Mouse (Mus musculus) myocyte (in vitro differentiated cells): ENCODE results near the gene Tcf7. TPM values are rescaled to one million over a fixed set of nuclear protein-coding genes. Genes with fewer than 3 reads are reported as not detected.

Experiments
- H3K27me3 ChIP-seq: one replicate; pipeline ENCODE4 v1.6.1; 2011; ENCODE audit not compliant: control insufficient read depth, insufficient read depth, insufficient read length
- H3K36me3 ChIP-seq: one replicate; pipeline ENCODE4 v1.6.1; 2011; ENCODE audit not compliant: control insufficient read depth, insufficient read depth
- H3K4me2 ChIP-seq: one replicate; pipeline ENCODE4 v1.6.1; 2011; ENCODE audit warnings: low read depth, control low read depth
- H3K4me3 ChIP-seq: one replicate; pipeline ENCODE4 v1.5.1; 2011; ENCODE audit warnings: mild to moderate bottlenecking, control low read depth, moderate library complexity
- H3K79me2 ChIP-seq: one replicate; pipeline ENCODE4 v1.6.1; 2011; ENCODE audit not compliant: control insufficient read depth, insufficient read depth
- H3ac ChIP-seq: one replicate; pipeline ENCODE4 v1.6.1; 2011; ENCODE audit not compliant: control insufficient read depth, insufficient read length
- CEBPB ChIP-seq: IDR thresholded peaks from 2 replicates; pipeline ENCODE4 v1.6.1; 2011; ENCODE audit warnings: mild to moderate bottlenecking, moderate library complexity; ENCODE audit not compliant: poor library complexity, insufficient read depth, severe bottlenecking
- E2F4 ChIP-seq: IDR thresholded peaks from one replicate; pipeline ENCODE4 v1.6.1; 2011; ENCODE audit warnings: mild to moderate bottlenecking, control low read depth, moderate library complexity; ENCODE audit not compliant: insufficient read depth
- MYOD1 ChIP-seq, 3 experiments: IDR thresholded peaks; one replicate each; pipeline ENCODE4 v1.6.1; 2011; ENCODE audit warnings: control low read depth in 2 of 3, low read depth in 2 of 3, mild to moderate bottlenecking in 2 of 3, moderate library complexity in 1 of 3; ENCODE audit not compliant: insufficient read length in 2 of 3, control insufficient read depth in 1 of 3
- MYOG ChIP-seq, 3 experiments: IDR thresholded peaks; one replicate each; pipeline ENCODE4 v1.6.1; 2011; ENCODE audit warnings: control low read depth in 2 of 3, low read depth in 2 of 3, mild to moderate bottlenecking in 2 of 3; ENCODE audit not compliant: insufficient read length in 2 of 3, control insufficient read depth in 1 of 3, insufficient read depth in 1 of 3
- POLR2A ChIP-seq: IDR thresholded peaks from one replicate; pipeline ENCODE4 v1.6.1; 2011; ENCODE audit warnings: low read depth, mild to moderate bottlenecking, control low read depth, moderate library complexity; ENCODE audit not compliant: insufficient read length
- REST ChIP-seq: IDR thresholded peaks from one replicate; pipeline ENCODE4 v1.6.1; 2011; ENCODE audit warnings: mild to moderate bottlenecking, control low read depth, moderate library complexity; ENCODE audit not compliant: insufficient read depth, insufficient read length
- SRF ChIP-seq: IDR thresholded peaks from one replicate; pipeline ENCODE4 v1.6.1; 2011; ENCODE audit warnings: low read depth; ENCODE audit not compliant: control insufficient read depth, insufficient read length
- TCF12 ChIP-seq: IDR thresholded peaks from one replicate; pipeline ENCODE4 v1.6.1; 2011; ENCODE audit warnings: mild to moderate bottlenecking, control low read depth; ENCODE audit not compliant: poor library complexity, insufficient read depth, severe bottlenecking
- USF1 ChIP-seq: IDR thresholded peaks from one replicate; pipeline ENCODE4 v1.6.1; 2011; ENCODE audit warnings: low read depth, mild to moderate bottlenecking, control low read depth, moderate library complexity
- polyA plus RNA-seq: library from polyadenylated mRNA; unstranded; fragments of >200 nt; fragmentation: generic; extraction: Trizol; gene quantifications from one replicate; pipeline ENCODE4 v1.2.1, GENCODE M21; 2012; ENCODE audit warnings: missing spikeins

Tcf7 gene
- polyA plus RNA-seq, 1 experiment = 17.3 TPM

- no peaks in the 10 kb centered on the region for H3K79me2 ChIP-seq
- H3K4me2 ChIP-seq = no peak overlapping the region
- H3K36me3 ChIP-seq = no peaks in the 10 kb centered on the region
- no peak overlapping the region for H3K4me3 ChIP-seq
- TF ChIP-seq POLR2A (no peak), USF1 (no peak), MYOD1 (IDR thresholded peaks at IDR 0.05; ENCODE audit: control insufficient read depth in 1 of 3, insufficient read length in 2 of 3, low read depth in 2 of 3) (no peak), MYOG (IDR thresholded peaks at IDR 0.05; ENCODE audit: control insufficient read depth in 1 of 3, insufficient read depth in 1 of 3, insufficient read length in 2 of 3, low read depth in 2 of 3) (no peak), REST (no peak)
- no peak overlapping the region for H3ac ChIP-seq
- H3K27me3 ChIP-seq = no peaks in the 10 kb centered on the region
Measured at GRCm38 (mm10) chr11:52220282-52220681, 62.5 kb downstream of the Tcf7 start.

- no peak for TF ChIP-seq USF1
- TF ChIP-seq SRF = no peak
- no peak for TF ChIP-seq REST
- no peak for TF ChIP-seq TCF12
- no peak for TF ChIP-seq E2F4
- TF ChIP-seq MYOD1 (IDR thresholded peaks at IDR 0.05; ENCODE audit: control insufficient read depth in 1 of 3, insufficient read length in 2 of 3, low read depth in 2 of 3) = no peak
- TF ChIP-seq CEBPB = no peak
- no peaks in the 10 kb centered on the region for H3K27me3 ChIP-seq
- H3ac ChIP-seq = no peak within 1 kb of the TSS
- no peak within 1 kb of the TSS for H3K4me3 ChIP-seq
- H3K79me2 ChIP-seq = no peaks in the 10 kb centered on the region
- H3K36me3 ChIP-seq = no peaks in the 10 kb centered on the region
- no peak within 1 kb of the TSS for H3K4me2 ChIP-seq
Measured at GRCm38 (mm10) chr11:52213887-52214286, 68.9 kb downstream of the Tcf7 start, which contains the start of gene Olfr1371. Gene Olfr1371, minus strand, starts transcription at chr11:52213987.

Other genes with a start within 250 kb of the Tcf7 start
- gene Ppp2ca, start 184.3 kb downstream of the Tcf7 start, polyA plus RNA-seq = 56.4 TPM
- gene Olfr1373, start 137.5 kb downstream of the Tcf7 start, polyA plus RNA-seq = not detected
- not detected for gene Olfr1371, start 69.0 kb downstream of the Tcf7 start, polyA plus RNA-seq
- gene Skp1a, start 51.0 kb downstream of the Tcf7 start, polyA plus RNA-seq = 168 TPM
- gene Vdac1, start 77.8 kb upstream of the Tcf7 start, polyA plus RNA-seq = 342 TPM
- 151 TPM for gene 9530068E07Rik, start 113.4 kb upstream of the Tcf7 start, polyA plus RNA-seq